Mouse (Mus musculus): ENCODE measurements around the gene Tnk2.

GRCm38 (mm10) chr16:32644801-32645170, 1.1 kb downstream of the Tnk2 start:
- TF ChIP-seq TCF12 (IDR thresholded peaks at IDR 0.05; ENCODE audit: insufficient read depth, poor library complexity, severe bottlenecking): no peak
- TF ChIP-seq POLR2AphosphoS2 (IDR thresholded peaks at IDR 0.05; ENCODE audit: insufficient read length, low read depth): no peak
- TF ChIP-seq POLR2A (IDR thresholded peaks at IDR 0.05; ENCODE audit: insufficient read length, low read depth): no peak
- no peak for TF ChIP-seq MYOD1 (IDR thresholded peaks at IDR 0.05; ENCODE audit: control insufficient read depth in 1 of 3, insufficient read length in 2 of 3, low read depth in 2 of 3)
- no peak for TF ChIP-seq MAX (IDR thresholded peaks at IDR 0.05; ENCODE audit: low read depth)

Data from myocyte (in vitro differentiated cells).